Comparison of ENCODE assay signal across 8 mouse cellular contexts in genomic region chr5:108677605-108678295, GRCm38 (mm10). TPM values are rescaled to one million over a fixed set of nuclear protein-coding genes. Genes with fewer than 3 reads are reported as not detected.
DNase-seq lines count a peak whose midpoint lies in the region; ATAC-seq lines count a peak whose summit lies in the region.

No protein-coding gene starts in this region.

- peak overlapping the region; percentile 40 for H3K4me3 ChIP-seq in heart, embryonic 11.5 days (ENCODE audit: low read depth, low read length)
- peak overlapping the region; percentile 34 for H3K4me3 ChIP-seq in neural tube, embryonic 13.5 days

- WGBS in heart, embryonic 11.5 days (ENCODE audit: insufficient replicate concordance): 4% methylated on average over 25 of the region's 25 CpGs
- 5% methylated on average over 25 of the region's 25 CpGs for WGBS in neural tube, embryonic 13.5 days

- intact Hi-C loops in gastrocnemius, postnatal 14 days (cut with DNase I; ENCODE audit: low total_unique reads): no loop called here
- intact Hi-C loops in gastrocnemius, postnatal 36 days (cut with DNase I): no loop called here

- peak; percentile 70 for ATAC-seq in heart, embryonic 11.5 days (replicated peaks; ENCODE audit: insufficient number of reproducible peaks, low FRiP score, low TSS enrichment)
- ATAC-seq in neural tube, embryonic 13.5 days (ENCODE audit: low read depth): peak; percentile 93
- ATAC-seq in granulocyte monocyte progenitor cell, adult 5-6 weeks (replicated peaks; ENCODE audit: poor library complexity, severe bottlenecking): no peak

- peak overlapping the region; percentile 64 for H3K9ac ChIP-seq in heart, embryonic 11.5 days (ENCODE audit: low read depth, low read length)
- peak overlapping the region; percentile 60 for H3K9ac ChIP-seq in neural tube, embryonic 13.5 days

- H3K4me1 ChIP-seq in heart, embryonic 11.5 days (ENCODE audit: control insufficient read depth, insufficient read depth, low read length): peaks cover 17% of the 10 kb centered on the region
- H3K4me1 ChIP-seq in neural tube, embryonic 13.5 days (replicated peaks): peaks cover 15% of the 10 kb centered on the region

- H3K27me3 ChIP-seq in heart, embryonic 11.5 days (ENCODE audit: control insufficient read depth, insufficient read depth, low read length): no peaks in the 10 kb centered on the region
- H3K27me3 ChIP-seq in neural tube, embryonic 13.5 days: no peaks in the 10 kb centered on the region

- DNase-seq in gastrocnemius, postnatal 14 days: peak; percentile 43
- DNase-seq in gastrocnemius, postnatal 36 days: no peak
- peak; percentile 85 for DNase-seq in embryo, embryonic 10 days (ENCODE audit: low spot score)
- DNase-seq in kidney, postnatal 10 days: peak; percentile 77
- peak; percentile 83 for DNase-seq in liver

- H3K36me3 ChIP-seq in heart, embryonic 11.5 days (ENCODE audit: control insufficient read depth, insufficient read depth, low read length): no peaks in the 10 kb centered on the region
- H3K36me3 ChIP-seq in neural tube, embryonic 13.5 days: peaks cover 7% of the 10 kb centered on the region; the same call in 1 of the 2 replicates

- H3K9me3 ChIP-seq in heart, embryonic 11.5 days (replicated peaks; ENCODE audit: control insufficient read depth, low read length): no peaks in the 10 kb centered on the region
- H3K9me3 ChIP-seq in neural tube, embryonic 13.5 days: no peaks in the 10 kb centered on the region

- H3K27ac ChIP-seq in heart, embryonic 11.5 days (ENCODE audit: low read depth, low read length): peak overlapping the region; percentile 38
- peak overlapping the region; percentile 85 for H3K27ac ChIP-seq in neural tube, embryonic 13.5 days (replicated peaks)

- peak overlapping the region; percentile 79 for H3K4me2 ChIP-seq in heart, embryonic 11.5 days
- peak overlapping the region; percentile 57 for H3K4me2 ChIP-seq in neural tube, embryonic 13.5 days

RNA-seq across cellular contexts. Expression of gene Slc26a1, which starts 2.4 kb away (rescaled TPM):
- not detected for total RNA-seq in gastrocnemius, postnatal 14 days (2021)
- total RNA-seq in gastrocnemius, postnatal 36 days (2021): not detected
- 0.70 and 1.2 TPM in 2 replicates for polyA plus RNA-seq in heart, embryonic 11.5 days (2014; fragmentation: Nextera tagmentation; extraction: Ambion mirVana)
- 1.7 and 2.2 TPM in 2 replicates for polyA plus RNA-seq in neural tube, embryonic 13.5 days (2015; fragmentation: Nextera tagmentation; extraction: Ambion mirVana)
- total RNA-seq in granulocyte monocyte progenitor cell, adult 5-6 weeks (2014; fragmentation: Nextera tagmentation): not detected in 2 replicates
- total RNA-seq in granulocyte monocyte progenitor cell, adult 5-6 weeks (2017): 0.10 TPM in 1 of 2 replicates, not detected in the other

RNA-seq across cellular contexts. Expression of gene Dgkq, which starts 8.3 kb away (rescaled TPM):
- 1 to 10 TPM; 4.5 to 5.2 TPM for total RNA-seq in gastrocnemius, postnatal 14 days (2021)
- 1 to 10 TPM; 4.6 to 7.3 TPM for total RNA-seq in gastrocnemius, postnatal 36 days (2021)
- polyA plus RNA-seq in heart, embryonic 11.5 days (2014; fragmentation: Nextera tagmentation; extraction: Ambion mirVana): 5.6 and 6.3 TPM in 2 replicates
- polyA plus RNA-seq in neural tube, embryonic 13.5 days (2015; fragmentation: Nextera tagmentation; extraction: Ambion mirVana): 19.5 and 20.6 TPM in 2 replicates
- 9.3 and 9.5 TPM in 2 replicates for total RNA-seq in granulocyte monocyte progenitor cell, adult 5-6 weeks (2014; fragmentation: Nextera tagmentation)
- 8.3 and 9.1 TPM in 2 replicates for total RNA-seq in granulocyte monocyte progenitor cell, adult 5-6 weeks (2017)

RNA-seq across cellular contexts. Expression of gene Fgfrl1, which starts 14.4 kb away (rescaled TPM):
- 10 to 100 TPM; 31.9 to 45.4 TPM for total RNA-seq in gastrocnemius, postnatal 14 days (2021)
- total RNA-seq in gastrocnemius, postnatal 36 days (2021): 10 to 100 TPM; 25.6 to 34.7 TPM
- polyA plus RNA-seq in heart, embryonic 11.5 days (2014; fragmentation: Nextera tagmentation; extraction: Ambion mirVana): 28.0 and 31.7 TPM in 2 replicates
- 6.9 and 7.7 TPM in 2 replicates for polyA plus RNA-seq in neural tube, embryonic 13.5 days (2015; fragmentation: Nextera tagmentation; extraction: Ambion mirVana)
- 2.0 and 5.1 TPM in 2 replicates for total RNA-seq in granulocyte monocyte progenitor cell, adult 5-6 weeks (2014; fragmentation: Nextera tagmentation)
- total RNA-seq in granulocyte monocyte progenitor cell, adult 5-6 weeks (2017): 0.86 and 1.5 TPM in 2 replicates

RNA-seq across cellular contexts. Expression of gene Idua, which starts 17.6 kb away (rescaled TPM):
- 1 to 10 TPM; 5.8 to 8.8 TPM for total RNA-seq in gastrocnemius, postnatal 14 days (2021)
- 1 to 10 TPM; 7.2 to 8.9 TPM for total RNA-seq in gastrocnemius, postnatal 36 days (2021)
- polyA plus RNA-seq in heart, embryonic 11.5 days (2014; fragmentation: Nextera tagmentation; extraction: Ambion mirVana): 14.4 and 15.2 TPM in 2 replicates
- 8.3 and 9.2 TPM in 2 replicates for polyA plus RNA-seq in neural tube, embryonic 13.5 days (2015; fragmentation: Nextera tagmentation; extraction: Ambion mirVana)
- 13.3 and 18.6 TPM in 2 replicates for total RNA-seq in granulocyte monocyte progenitor cell, adult 5-6 weeks (2014; fragmentation: Nextera tagmentation)
- 5.9 and 6.4 TPM in 2 replicates for total RNA-seq in granulocyte monocyte progenitor cell, adult 5-6 weeks (2017)

RNA-seq across cellular contexts. Expression of gene Tmem175, which starts 48.2 kb away (rescaled TPM):
- total RNA-seq in gastrocnemius, postnatal 14 days (2021): 1 to 10 TPM; 5.5 to 5.6 TPM
- total RNA-seq in gastrocnemius, postnatal 36 days (2021): 1 to 10 TPM; 6.6 to 6.7 TPM
- polyA plus RNA-seq in heart, embryonic 11.5 days (2014; fragmentation: Nextera tagmentation; extraction: Ambion mirVana): 20.0 and 22.2 TPM in 2 replicates
- polyA plus RNA-seq in neural tube, embryonic 13.5 days (2015; fragmentation: Nextera tagmentation; extraction: Ambion mirVana): 20.4 and 21.0 TPM in 2 replicates
- 24.4 and 29.3 TPM in 2 replicates for total RNA-seq in granulocyte monocyte progenitor cell, adult 5-6 weeks (2014; fragmentation: Nextera tagmentation)
- 11.0 and 17.6 TPM in 2 replicates for total RNA-seq in granulocyte monocyte progenitor cell, adult 5-6 weeks (2017)

Comparison
In these comparisons a context has a peak if more than half of its experiments do, and no peak if none do; other contexts are left out.
1. DNase-seq: peak in gastrocnemius, postnatal 14 days (single experiment), embryo, embryonic 10 days (single experiment), kidney, postnatal 10 days (single experiment) and liver (single experiment); none in gastrocnemius, postnatal 36 days (0 of 2).
2. RNA of gene Fgfrl1, which starts 14.4 kb away (total RNA-seq): 31.9 to 45.4 TPM in gastrocnemius, postnatal 14 days and 25.6 to 34.7 TPM in gastrocnemius, postnatal 36 days; 0.86 to 5.1 TPM in granulocyte monocyte progenitor cell, adult 5-6 weeks; every median in the first group is over 4 times any median in the second.